Mouse (Mus musculus) testis, adult 2 months (tissue): ENCODE measurements around the gene Kif3b. TPM values are rescaled to one million over a fixed set of nuclear protein-coding genes. Genes with fewer than 3 reads are reported as not detected.
"Not testable (repeated sequence)": the region's sequence is repeated elsewhere in the genome, so short reads cannot be mapped to it uniquely, and the experiment has no call there.

Source experiments
- H3K27ac ChIP-seq: fragments of 200-500 bp; 2 replicates; pipeline ENCODE4 v1.5.1; 2012; ENCODE audit warnings: low read depth, low read length; ENCODE audit not compliant: control insufficient read depth, insufficient read depth
- H3K27me3 ChIP-seq: fragments of 200-500 bp; 2 replicates; pipeline ENCODE4 v1.6.1; 2012; ENCODE audit warnings: mild to moderate bottlenecking, low read length, moderate library complexity; ENCODE audit not compliant: control insufficient read depth, insufficient read depth
- H3K36me3 ChIP-seq: fragments of 200-500 bp; 2 replicates; pipeline ENCODE4 v1.6.1; 2012; ENCODE audit warnings: mild to moderate bottlenecking, low read length; ENCODE audit not compliant: control insufficient read depth, insufficient read depth
- H3K4me1 ChIP-seq: fragments of 200-500 bp; 2 replicates; pipeline ENCODE4 v1.6.1; 2012; ENCODE audit warnings: low read length; ENCODE audit not compliant: control insufficient read depth, insufficient read depth
- H3K4me3 ChIP-seq: fragments of 200-500 bp; 2 replicates; pipeline ENCODE4 v1.5.1; 2012; ENCODE audit warnings: low read depth, mild to moderate bottlenecking, low read length, moderate library complexity, mixed read lengths; ENCODE audit not compliant: control insufficient read depth
- CTCF ChIP-seq: fragments of 200-500 bp; IDR thresholded peaks from 2 replicates; pipeline ENCODE4 v1.5.1; 2012; ENCODE audit warnings: low read depth, mild to moderate bottlenecking, inconsistent platforms, low read length, moderate library complexity; ENCODE audit not compliant: control insufficient read depth, insufficient read depth, insufficient replicate concordance
- POLR2A ChIP-seq: fragments of 200-500 bp; IDR thresholded peaks from 2 replicates; pipeline ENCODE4 v1.6.1; 2012; ENCODE audit warnings: low read depth, mild to moderate bottlenecking, inconsistent platforms, low read length, moderate library complexity; ENCODE audit not compliant: control insufficient read depth
- polyA plus RNA-seq: library from polyadenylated mRNA; depleted of rRNA; stranded (reverse); fragments of >200 nt; gene quantifications from 2 replicates; pipeline ENCODE4 v1.2.3, GENCODE M21; 2012; rRNA removed

Kif3b gene
- polyA plus RNA-seq, 1 experiment = 54.7 TPM

GRCm38 (mm10) chr2:153361101-153361710 is 70.0 kb downstream of the Kif3b start:
- H3K27ac ChIP-seq = no peak overlapping the region
- H3K4me3 ChIP-seq = no peak overlapping the region
- H3K27me3 ChIP-seq = no peaks in the 10 kb centered on the region
- H3K36me3 ChIP-seq = peaks cover 1% of the 10 kb centered on the region; the same call in 1 of the 2 replicates
- TF ChIP-seq CTCF = no peak
- no peak for TF ChIP-seq POLR2A
- H3K4me1 ChIP-seq = no peaks in the 10 kb centered on the region

- H3K27ac ChIP-seq, H3K4me3 ChIP-seq, H3K27me3 ChIP-seq, H3K4me1 ChIP-seq, H3K36me3 ChIP-seq: not testable (repeated sequence)
These were observed 73.3 kb downstream of the Kif3b start for GRCm38 (mm10) chr2:153364531-153364930.

GRCm38 (mm10) chr2:153370871-153371270 is 79.7 kb downstream of the Kif3b start:
- H3K36me3 ChIP-seq = no peaks in the 10 kb centered on the region; the same call in 1 of the 2 replicates
- no peaks in the 10 kb centered on the region for H3K27me3 ChIP-seq
- TF ChIP-seq CTCF = no peak
- no peak for TF ChIP-seq POLR2A
- H3K4me1 ChIP-seq = no peaks in the 10 kb centered on the region
- no peak overlapping the region for H3K4me3 ChIP-seq
- H3K27ac ChIP-seq = no peak overlapping the region

GRCm38 (mm10) chr2:153375380-153375779 is 84.2 kb downstream of the Kif3b start:
- no peaks in the 10 kb centered on the region for H3K36me3 ChIP-seq
- H3K27me3 ChIP-seq = no peaks in the 10 kb centered on the region
- no peak overlapping the region for H3K27ac ChIP-seq
- H3K4me3 ChIP-seq = no peak overlapping the region
- H3K4me1 ChIP-seq = no peaks in the 10 kb centered on the region
- TF ChIP-seq POLR2A = no peak
- no peak for TF ChIP-seq CTCF

GRCm38 (mm10) chr2:153380479-153380878 is 89.3 kb downstream of the Kif3b start:
- H3K36me3 ChIP-seq = no peaks in the 10 kb centered on the region
- TF ChIP-seq CTCF (no peak), POLR2A (no peak)

More at GRCm38 (mm10) chr2:153380479-153380878, 89.3 kb downstream of the Kif3b start:
- no peaks in the 10 kb centered on the region for H3K27me3 ChIP-seq
- H3K4me3 ChIP-seq = no peak overlapping the region
- no peak overlapping the region for H3K27ac ChIP-seq
- no peaks in the 10 kb centered on the region for H3K4me1 ChIP-seq

Other genes with a start within 250 kb of the Kif3b start
- 1.3 and 1.4 TPM in 2 replicates for gene Ccm2l, start 225.5 kb upstream of the Kif3b start, polyA plus RNA-seq
- gene Hck, start 182.9 kb upstream of the Kif3b start, polyA plus RNA-seq = 0.17 and 0.37 TPM in 2 replicates
- 52.5 and 52.7 TPM in 2 replicates for gene Tm9sf4, start 130.1 kb upstream of the Kif3b start, polyA plus RNA-seq
- gene Tspyl3, start 66.0 kb upstream of the Kif3b start, polyA plus RNA-seq = 0.83 and 1.0 TPM in 2 replicates
- gene Plagl2, start 50.0 kb upstream of the Kif3b start, polyA plus RNA-seq = 16.1 and 17.3 TPM in 2 replicates
- gene Pofut1, start 49.9 kb upstream of the Kif3b start, polyA plus RNA-seq = 10.8 and 12.8 TPM in 2 replicates
- gene Asxl1, start 54.4 kb downstream of the Kif3b start, polyA plus RNA-seq = 27.6 and 28.7 TPM in 2 replicates
- gene 4930404H24Rik, start 201.4 kb downstream of the Kif3b start, polyA plus RNA-seq = 1.9 and 4.2 TPM in 2 replicates
- 241 and 252 TPM in 2 replicates for gene Nol4l, start 238.6 kb downstream of the Kif3b start, polyA plus RNA-seq